Mouse (Mus musculus): ENCODE results near the gene Col1a2.

The Col1a2 gene

DNA sequence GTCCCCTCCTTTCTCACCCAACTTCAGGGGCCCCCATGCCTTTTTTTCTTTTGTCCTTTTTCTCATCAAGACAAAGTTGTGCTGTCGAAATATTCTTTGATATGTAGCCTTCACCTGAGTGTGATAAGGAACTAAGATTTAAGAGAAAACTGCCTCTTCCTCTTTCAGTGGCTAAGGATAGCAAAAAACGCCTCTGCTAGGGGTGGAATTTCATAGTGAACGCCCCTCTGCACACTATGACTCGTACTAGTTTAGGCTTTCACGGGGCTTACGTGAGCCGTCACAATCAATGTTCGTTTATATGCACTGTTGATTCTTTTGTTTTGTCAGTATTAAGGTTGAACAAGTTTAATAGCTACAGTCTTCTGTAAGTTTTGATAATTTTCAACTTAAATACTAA is 85.5 kb downstream of the Col1a2 start:
- DNase-seq, result no peak

All from cerebellum, adult 9-10 months (tissue).